Mouse (Mus musculus) induced T-regulatory cell, adult 2 months (primary cell): ENCODE results near the gene Sema3a.

Experiments
- DNase-seq: peaks from one replicate; pipeline ENCODE4 v3.0.0-alpha.2; 2012; ENCODE audit warnings: low read depth

Sema3a gene

DNA sequence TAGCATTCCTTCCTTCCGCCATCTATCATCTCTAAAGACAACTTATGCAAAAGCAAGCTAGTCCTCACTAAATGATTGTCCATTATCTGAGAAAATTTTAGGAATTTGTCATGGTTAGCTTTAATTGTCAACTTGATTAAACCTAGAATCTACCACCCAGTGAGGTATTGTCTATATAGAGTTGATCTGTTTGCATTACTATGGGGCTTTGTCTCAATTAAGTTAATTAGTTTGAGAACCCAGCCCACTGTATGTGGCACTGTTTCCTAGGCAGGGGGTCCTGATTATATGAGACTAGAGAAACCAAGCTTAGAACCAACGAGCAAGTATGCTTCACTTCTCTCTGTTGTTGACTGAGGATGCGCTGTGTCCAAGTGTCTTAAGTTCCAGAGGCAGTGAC is 194.9 kb downstream of the Sema3a start:
- no peak for DNase-seq

- DNase-seq = no peak
These were observed 202.1 kb downstream of the Sema3a start for GRCm38 (mm10) chr5:13327281-13327680.

GRCm38 (mm10) chr5:13331412-13331811 is 206.2 kb downstream of the Sema3a start:
- no peak for DNase-seq

DNA sequence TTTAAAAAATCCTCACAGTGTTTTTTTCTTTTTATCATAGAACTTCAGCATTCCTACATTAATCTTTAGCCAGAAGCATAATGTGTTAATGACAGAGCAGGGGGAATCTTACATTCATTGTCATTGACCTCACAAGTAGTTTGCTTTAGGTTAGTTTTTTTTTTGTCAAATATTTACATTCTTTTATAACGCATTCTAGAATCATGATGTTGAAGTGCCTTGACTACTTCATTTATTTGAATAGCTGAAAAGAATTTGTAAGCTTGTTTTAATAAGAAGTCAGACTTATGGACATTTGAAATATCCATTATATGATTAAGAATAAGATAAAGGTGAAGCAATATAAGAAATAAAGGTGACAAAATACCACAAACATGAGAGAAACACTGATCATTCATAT is 212.5 kb downstream of the Sema3a start:
- DNase-seq = no peak

DNA sequence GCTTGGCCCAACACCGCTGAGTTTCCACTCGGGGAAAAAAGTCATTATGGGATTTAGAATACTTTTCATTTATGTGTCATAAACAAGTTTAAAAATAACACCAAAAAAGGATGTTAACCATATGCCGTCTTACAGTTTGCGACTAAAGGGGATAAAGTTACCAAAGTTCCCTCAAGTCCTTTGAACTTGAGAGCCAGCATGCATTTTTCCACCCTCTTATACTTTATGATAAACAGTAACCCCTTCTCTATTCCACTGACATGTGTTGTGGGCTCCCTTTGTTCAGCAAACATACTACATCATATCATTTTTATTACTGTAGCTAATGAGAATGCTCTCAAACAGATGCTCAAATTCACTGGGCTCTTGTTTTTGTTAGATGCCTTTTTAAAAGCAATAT is 221.9 kb downstream of the Sema3a start:
- no peak for DNase-seq

GRCm38 (mm10) chr5:13351611-13352010 is 226.4 kb downstream of the Sema3a start:
- no peak for DNase-seq

GRCm38 (mm10) chr5:13352995-13353394 is 227.8 kb downstream of the Sema3a start:
- DNase-seq = no peak

GRCm38 (mm10) chr5:13353539-13353938 is 228.3 kb downstream of the Sema3a start:
- no peak for DNase-seq

- DNase-seq = no peak
These were observed 229.7 kb downstream of the Sema3a start for GRCm38 (mm10) chr5:13354913-13355312.

DNA sequence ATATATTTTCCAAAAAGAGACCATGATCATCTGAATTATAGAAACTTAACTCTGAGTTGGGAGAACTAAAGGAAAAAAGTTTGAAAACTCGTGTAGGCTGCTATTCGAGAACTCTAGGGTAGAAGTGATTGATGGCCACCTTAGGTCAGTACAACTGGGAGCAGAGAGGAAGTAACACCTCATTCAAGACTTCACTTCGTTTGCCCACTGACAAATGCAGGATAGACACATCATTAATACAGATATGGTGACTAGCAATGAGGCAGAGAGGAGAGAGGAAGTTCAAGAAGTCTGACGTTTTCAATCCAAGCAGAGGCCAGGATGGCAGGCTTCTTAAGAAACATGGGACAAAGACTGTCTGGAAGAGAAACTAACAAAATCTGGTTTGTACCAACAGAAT is 233.6 kb downstream of the Sema3a start:
- no peak for DNase-seq

- DNase-seq = no peak
These were observed 235.5 kb downstream of the Sema3a start for GRCm38 (mm10) chr5:13360711-13361110.

- no peak for DNase-seq
These were observed 239.9 kb downstream of the Sema3a start for GRCm38 (mm10) chr5:13365108-13365507.

- no peak for DNase-seq
These were observed 254.0 kb downstream of the Sema3a start for GRCm38 (mm10) chr5:13379223-13379622.

GRCm38 (mm10) chr5:13384047-13384446 is 258.8 kb downstream of the Sema3a start:
- no peak for DNase-seq

GRCm38 (mm10) chr5:13384714-13385113 is 259.5 kb downstream of the Sema3a start:
- no peak for DNase-seq

DNA sequence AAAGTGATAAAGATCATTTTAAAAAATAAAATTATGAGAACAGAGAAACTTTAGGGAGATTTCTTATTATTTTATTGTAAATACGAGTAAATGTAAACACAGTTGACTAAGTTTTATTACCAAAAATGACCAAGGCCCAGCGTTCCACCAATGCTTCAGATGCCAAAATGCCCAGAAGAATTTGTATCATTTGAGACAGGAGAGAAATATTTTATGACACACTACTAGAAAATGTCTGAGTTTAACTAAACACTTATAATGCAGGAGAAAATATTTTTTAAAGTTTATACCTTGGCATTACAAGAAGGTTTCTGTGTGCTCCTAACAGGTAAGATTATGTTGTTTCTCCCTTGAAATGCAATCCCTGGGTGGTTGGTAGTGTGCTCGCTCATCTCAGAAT is 261.4 kb downstream of the Sema3a start:
- DNase-seq = no peak

DNA sequence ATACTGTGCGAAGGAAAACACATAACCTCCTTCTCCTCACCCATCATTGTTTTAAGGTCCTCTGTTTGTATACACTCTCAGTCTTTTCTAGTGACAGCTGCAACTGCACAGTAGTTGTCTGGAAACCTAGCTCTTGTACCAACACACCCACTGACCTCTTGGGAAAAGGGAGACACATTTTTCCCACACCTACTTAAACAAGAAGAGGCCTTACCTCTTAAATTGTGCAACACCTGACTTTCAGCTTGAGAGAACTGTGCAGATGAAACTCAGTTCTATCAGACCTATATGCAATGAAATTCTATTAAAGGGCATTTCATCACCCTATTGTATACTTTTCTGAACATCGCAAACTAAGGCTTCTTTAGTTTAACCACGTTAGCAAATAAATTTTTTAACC is 262.5 kb downstream of the Sema3a start:
- DNase-seq = no peak

DNA sequence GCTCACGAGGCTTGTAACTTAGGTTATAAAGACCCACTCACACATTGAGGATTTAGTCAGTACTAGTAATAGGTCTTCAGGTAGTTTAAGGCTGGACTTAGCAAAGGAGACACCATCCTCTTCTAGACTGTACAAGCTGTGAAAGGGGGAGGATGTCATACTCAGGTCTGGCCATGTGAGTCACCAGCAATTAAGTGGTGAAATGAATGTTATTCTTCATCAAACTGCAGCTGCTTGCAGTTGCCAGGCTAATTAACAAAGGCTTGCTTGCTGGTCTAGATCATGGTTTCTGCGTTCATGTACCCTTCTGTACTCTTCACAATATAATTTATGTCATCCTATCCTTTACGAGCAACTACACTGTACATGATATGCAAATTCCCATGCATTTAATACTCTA is 264.8 kb downstream of the Sema3a start:
- DNase-seq = no peak

DNA sequence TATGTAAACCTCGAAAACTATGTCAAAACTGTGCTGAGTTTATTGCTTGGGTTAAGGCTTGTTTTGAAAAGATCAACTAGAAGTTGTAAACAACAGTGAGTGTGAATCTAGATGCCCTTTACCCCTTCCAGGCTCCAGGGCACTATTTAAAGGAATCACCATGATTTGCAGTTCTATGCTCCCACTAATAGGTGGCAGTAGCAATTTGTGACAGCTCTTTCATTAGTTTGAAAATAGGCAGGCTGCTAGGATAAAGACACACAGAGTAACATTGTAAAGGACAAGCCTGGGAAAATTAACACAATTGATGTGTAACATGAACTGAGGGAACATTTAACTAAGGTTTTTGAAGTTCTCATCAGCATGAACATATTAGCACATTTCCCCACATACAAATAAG is 280.2 kb downstream of the Sema3a start:
- no peak for DNase-seq

DNA sequence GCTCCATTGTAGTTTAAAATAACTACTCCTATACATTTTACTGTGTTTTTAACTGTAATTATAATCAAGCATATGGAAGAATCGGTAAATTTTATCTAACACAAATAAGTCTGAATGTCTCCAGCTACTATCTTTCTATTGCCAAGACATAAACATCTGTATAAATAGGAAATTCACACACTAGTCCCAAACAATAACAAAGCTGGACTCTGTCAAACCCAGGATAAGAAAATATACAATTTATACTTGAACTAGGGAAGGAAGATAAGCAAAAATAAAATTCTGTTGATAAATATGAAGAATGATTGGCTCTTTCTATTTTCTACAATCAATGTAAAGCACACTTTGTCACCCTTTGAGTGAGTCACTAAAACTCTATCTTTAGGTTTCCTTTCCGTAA is 280.9 kb downstream of the Sema3a start:
- DNase-seq = no peak

DNA sequence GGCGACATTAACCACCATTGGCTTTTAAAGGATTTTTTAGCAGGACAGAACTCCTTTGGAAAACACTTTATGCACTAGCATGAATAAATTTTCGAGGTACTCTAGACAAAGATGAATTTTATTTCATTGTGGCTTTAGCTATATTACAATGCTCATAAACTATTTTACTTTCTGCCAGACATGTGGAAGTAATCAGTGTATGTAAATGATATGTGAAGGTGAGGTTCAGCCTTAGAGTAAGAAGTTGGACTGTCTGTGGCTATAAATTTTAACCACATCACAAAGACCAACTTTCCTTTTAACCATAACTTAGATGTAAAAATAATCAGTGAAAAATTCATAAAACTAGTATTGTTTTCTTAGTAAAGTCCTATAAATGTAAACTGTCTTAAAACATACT is 286.7 kb downstream of the Sema3a start:
- DNase-seq = no peak

- no peak for DNase-seq
These were observed 288.8 kb downstream of the Sema3a start for GRCm38 (mm10) chr5:13413915-13414525.

GRCm38 (mm10) chr5:13416960-13417710 is 291.9 kb downstream of the Sema3a start:
- DNase-seq = no peak
